Mouse (Mus musculus) kidney, embryonic 14.5 days (tissue): ENCODE data around the gene Kctd4. TPM values are rescaled to one million over a fixed set of nuclear protein-coding genes. Genes with fewer than 3 reads are reported as not detected.

Source experiments
- ATAC-seq: fragments of 200-750 bp; cut with Nextera tagmentation; 2 replicates; pipeline ENCODE4 v1.8.0; 2017; ENCODE audit warnings: moderate number of reproducible peaks, mild to moderate bottlenecking, moderate TSS enrichment, moderate library complexity; ENCODE audit not compliant: low FRiP score, low TSS enrichment
- H3K27ac ChIP-seq: fragments of 300-500 bp; sonication (generic); 2 replicates; pipeline ENCODE4 v1.5.1; 2014; ENCODE audit warnings: low read depth, mild to moderate bottlenecking, low read length, moderate library complexity, mixed read lengths
- H3K27me3 ChIP-seq: fragments of 300-500 bp; sonication (generic); 2 replicates; pipeline ENCODE4 v1.6.1; 2014; ENCODE audit warnings: mild to moderate bottlenecking, low read length; ENCODE audit not compliant: control insufficient read depth, insufficient read depth
- H3K36me3 ChIP-seq: fragments of 300-500 bp; sonication (generic); 2 replicates; pipeline ENCODE4 v1.6.1; 2014; ENCODE audit warnings: low read length, mixed read lengths; ENCODE audit not compliant: control insufficient read depth, insufficient read depth
- H3K4me1 ChIP-seq: fragments of 300-500 bp; sonication (generic); 2 replicates; pipeline ENCODE4 v1.6.1; 2014; ENCODE audit warnings: low read length, mixed read lengths; ENCODE audit not compliant: control insufficient read depth, insufficient read depth
- H3K4me2 ChIP-seq: fragments of 300-500 bp; sonication (generic); replicated peaks from 2 replicates; pipeline ENCODE4 v1.6.1; 2014; ENCODE audit warnings: low read depth, mild to moderate bottlenecking, low read length
- H3K4me3 ChIP-seq: fragments of 300-500 bp; sonication (generic); 2 replicates; pipeline ENCODE4 v1.5.1; 2014; ENCODE audit warnings: mild to moderate bottlenecking, low read length
- H3K9ac ChIP-seq: fragments of 300-500 bp; sonication (generic); 2 replicates; pipeline ENCODE4 v1.6.1; 2014; ENCODE audit warnings: low read depth, mild to moderate bottlenecking, low read length, moderate library complexity
- H3K9me3 ChIP-seq: fragments of 300-500 bp; sonication (generic); 2 replicates; pipeline ENCODE4 v1.6.1; 2016; ENCODE audit warnings: low read length; ENCODE audit not compliant: control insufficient read depth
- WGBS: fragments of 180-500 bp; shearing (Covaris S2); extraction: QIAGEN DNeasy Blood & Tissue Kit; methylation state at CpG from one replicate; pipeline ENCODE4 v1.1.7; 2014; 5-methylcytosine and 5-hydroxymethylcytosine counted together
- polyA plus RNA-seq: library from polyadenylated mRNA; unstranded; fragments of >200 nt; fragmentation: Nextera tagmentation; extraction: Ambion mirVana; gene quantifications from 2 replicates; pipeline ENCODE4 v1.2.1, GENCODE M21; 2014

The Kctd4 gene
- polyA plus RNA-seq, 1 experiment from 2014 or later, result 0.80 TPM

GRCm38 (mm10) chr14:76001781-76002180 lies 47.0 kb downstream of the Kctd4 start:
- H3K27ac ChIP-seq, result no peak overlapping the region
- 81% methylated on average over 4 of the region's 4 CpGs for WGBS
- no peaks in the 10 kb centered on the region for H3K4me1 ChIP-seq
- ATAC-seq, result no peak
- no peaks in the 10 kb centered on the region for H3K27me3 ChIP-seq
- no peak overlapping the region for H3K4me2 ChIP-seq
- H3K36me3 ChIP-seq, result peaks cover 2% of the 10 kb centered on the region; the same call in 1 of the 2 replicates
- H3K4me3 ChIP-seq, result no peak overlapping the region
- H3K9me3 ChIP-seq, result no peaks in the 10 kb centered on the region
- H3K9ac ChIP-seq, result no peak overlapping the region

- no peak for ATAC-seq
- H3K27me3 ChIP-seq, result no peaks in the 10 kb centered on the region
- H3K27ac ChIP-seq, result no peak overlapping the region
- no peaks in the 10 kb centered on the region for H3K9me3 ChIP-seq
- no peak overlapping the region for H3K4me3 ChIP-seq
- H3K4me1 ChIP-seq, result peaks cover 9% of the 10 kb centered on the region
- 97% methylated on average over 4 of the region's 4 CpGs for WGBS
- no peak overlapping the region for H3K9ac ChIP-seq
- H3K4me2 ChIP-seq, result no peak overlapping the region
- peaks cover 3% of the 10 kb centered on the region; the same call in 1 of the 2 replicates for H3K36me3 ChIP-seq
Measured at GRCm38 (mm10) chr14:76005011-76005410, 50.2 kb downstream of the Kctd4 start.

GRCm38 (mm10) chr14:76008174-76008573 lies 53.4 kb downstream of the Kctd4 start:
- Histone ChIP-seq H3K27me3 (no peaks in the 10 kb centered on the region), H3K36me3 (peaks cover 3% of the 10 kb centered on the region; the same call in 1 of the 2 replicates), H3K27ac (no peak overlapping the region), H3K4me1 (peaks cover 15% of the 10 kb centered on the region), H3K4me3 (no peak overlapping the region), H3K9me3 (no peaks in the 10 kb centered on the region), H3K9ac (no peak overlapping the region), H3K4me2 (no peak overlapping the region)
- WGBS, result 95% methylated on average over 1 of the region's 1 CpGs
- ATAC-seq, result no peak

- peak overlapping the region; percentile 81 for H3K4me2 ChIP-seq
- no peaks in the 10 kb centered on the region for H3K9me3 ChIP-seq
- peak overlapping the region; percentile 97 for H3K4me3 ChIP-seq
- WGBS, result 81% methylated on average over 5 of the region's 5 CpGs
- H3K4me1 ChIP-seq, result peaks cover 15% of the 10 kb centered on the region
- H3K27me3 ChIP-seq, result no peaks in the 10 kb centered on the region
- peaks cover 3% of the 10 kb centered on the region; the same call in 1 of the 2 replicates for H3K36me3 ChIP-seq
- no peak for ATAC-seq
- peak overlapping the region; percentile 86; the same call in 1 of the 2 replicates for H3K9ac ChIP-seq
- H3K27ac ChIP-seq, result no peak overlapping the region
Measured at GRCm38 (mm10) chr14:76009185-76009584, 54.4 kb downstream of the Kctd4 start.

GRCm38 (mm10) chr14:76010102-76011061 lies 55.6 kb downstream of the Kctd4 start, which contains the start of gene Gtf2f2:
Gtf2f2 (minus strand) TSS chr14:76010865.
- H3K9me3 ChIP-seq, result no peaks in the 10 kb centered on the region
- H3K4me1 ChIP-seq, result peaks cover 15% of the 10 kb centered on the region
- no peaks in the 10 kb centered on the region for H3K27me3 ChIP-seq
- peak; percentile 95 for ATAC-seq
- peak within 1 kb of the TSS; percentile 79; the same call in 1 of the 2 replicates for H3K27ac ChIP-seq
- H3K4me3 ChIP-seq, result peak within 1 kb of the TSS; percentile 97
- H3K9ac ChIP-seq, result peak within 1 kb of the TSS; percentile 86
- under 1% methylated on average over 67 of the region's 67 CpGs for WGBS
- H3K36me3 ChIP-seq, result peaks cover 3% of the 10 kb centered on the region; the same call in 1 of the 2 replicates
- peak within 1 kb of the TSS; percentile 81 for H3K4me2 ChIP-seq

- H3K4me1 ChIP-seq, result peaks cover 15% of the 10 kb centered on the region
- H3K27ac ChIP-seq, result no peak overlapping the region
- H3K4me3 ChIP-seq, result peak overlapping the region; percentile 97
- H3K9me3 ChIP-seq, result no peaks in the 10 kb centered on the region
- no peak overlapping the region for H3K9ac ChIP-seq
- WGBS, result 28% methylated on average over 7 of the region's 7 CpGs
- H3K4me2 ChIP-seq, result peak overlapping the region; percentile 81
- peak; percentile 38; the same call in 1 of the 2 replicates for ATAC-seq
- H3K27me3 ChIP-seq, result no peaks in the 10 kb centered on the region
- peaks cover 3% of the 10 kb centered on the region; the same call in 1 of the 2 replicates for H3K36me3 ChIP-seq
Measured at GRCm38 (mm10) chr14:76011062-76011457, 56.3 kb downstream of the Kctd4 start.

- no peaks in the 10 kb centered on the region for H3K27me3 ChIP-seq
- no peak overlapping the region for H3K4me3 ChIP-seq
- H3K36me3 ChIP-seq, result no peaks in the 10 kb centered on the region
- no peak overlapping the region for H3K9ac ChIP-seq
- H3K27ac ChIP-seq, result no peak overlapping the region
- no peak overlapping the region for H3K4me2 ChIP-seq
- ATAC-seq, result no peak
- WGBS, result 56% methylated on average over 2 of the region's 2 CpGs
- H3K4me1 ChIP-seq, result peaks cover 11% of the 10 kb centered on the region
- H3K9me3 ChIP-seq, result no peaks in the 10 kb centered on the region
Measured at GRCm38 (mm10) chr14:76014331-76014730, 59.5 kb downstream of the Kctd4 start.
